Mouse (Mus musculus): ENCODE data around the gene Mrps23.

- no peak for TF ChIP-seq CTCF (IDR thresholded peaks at IDR 0.05; ENCODE audit: low read depth)
- no peak for TF ChIP-seq EP300 (optimal IDR thresholded peaks at IDR 0.05)
These were observed 29.6 kb downstream of the Mrps23 start for GRCm38 (mm10) chr11:88233528-88234427.

Measured in stomach, postnatal 0 days (tissue).